Mouse (Mus musculus) bone marrow, adult 2 months (tissue): ENCODE measurements around the gene Gimap9.

Source experiments
- CTCF ChIP-seq: fragments of 200-500 bp; IDR thresholded peaks from 2 replicates; pipeline ENCODE4 v1.5.1; 2011; ENCODE audit warnings: low read length, control low read depth; ENCODE audit not compliant: control insufficient read depth, insufficient read depth
- POLR2A ChIP-seq: fragments of 200-500 bp; IDR thresholded peaks from 2 replicates; pipeline ENCODE4 v1.6.1; 2011; ENCODE audit warnings: low read depth, mild to moderate bottlenecking, control low read depth, low read length, borderline replicate concordance; ENCODE audit not compliant: control insufficient read depth

DNA sequence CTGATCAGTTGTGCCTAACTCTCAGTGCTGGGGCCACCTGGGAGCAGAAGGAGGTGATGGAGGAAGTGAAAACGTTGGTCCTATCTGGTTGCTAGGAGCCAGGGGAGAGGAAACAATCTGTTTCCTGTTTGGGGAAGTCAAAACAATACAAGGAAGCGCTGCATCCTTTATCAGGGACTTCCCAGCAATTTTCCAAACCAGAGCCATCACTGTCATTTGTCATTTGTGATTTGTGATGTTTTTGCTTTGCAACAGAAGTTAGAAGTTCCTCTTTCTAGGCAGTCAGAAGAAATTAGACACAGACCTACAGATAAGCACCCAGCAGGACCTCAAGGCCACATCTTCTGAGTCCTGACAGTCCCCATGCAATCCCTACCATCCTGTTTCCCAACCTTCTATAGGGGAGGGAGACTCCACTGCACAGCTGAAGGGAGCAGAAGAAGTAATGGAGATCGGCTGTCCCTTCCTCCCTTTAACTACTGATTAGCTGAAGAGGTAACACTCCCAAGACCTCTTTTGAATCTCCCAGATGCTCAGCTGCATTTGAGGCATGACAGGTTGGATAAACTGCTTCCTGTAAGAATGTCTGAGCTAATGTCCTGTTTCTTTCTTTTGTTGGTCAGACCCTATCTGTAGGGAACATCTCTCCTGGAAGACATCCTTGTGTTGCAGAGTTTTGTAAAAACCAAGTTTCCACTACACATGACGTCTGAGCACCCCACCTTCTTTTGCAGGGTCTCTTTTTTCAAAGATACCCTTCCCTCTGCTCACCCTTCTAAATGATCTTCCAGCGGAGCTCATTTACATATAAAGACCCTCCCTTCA, 24.5 kb downstream of the Gimap9 start:
- TF ChIP-seq POLR2A: no peak
- no peak for TF ChIP-seq CTCF
